Mouse (Mus musculus): ENCODE results near the gene Spink2. TPM values are rescaled to one million over a fixed set of nuclear protein-coding genes. Genes with fewer than 3 reads are reported as not detected.

Gene Spink2
- total RNA-seq, 2 experiments from 2014 or later = not detected

DNA sequence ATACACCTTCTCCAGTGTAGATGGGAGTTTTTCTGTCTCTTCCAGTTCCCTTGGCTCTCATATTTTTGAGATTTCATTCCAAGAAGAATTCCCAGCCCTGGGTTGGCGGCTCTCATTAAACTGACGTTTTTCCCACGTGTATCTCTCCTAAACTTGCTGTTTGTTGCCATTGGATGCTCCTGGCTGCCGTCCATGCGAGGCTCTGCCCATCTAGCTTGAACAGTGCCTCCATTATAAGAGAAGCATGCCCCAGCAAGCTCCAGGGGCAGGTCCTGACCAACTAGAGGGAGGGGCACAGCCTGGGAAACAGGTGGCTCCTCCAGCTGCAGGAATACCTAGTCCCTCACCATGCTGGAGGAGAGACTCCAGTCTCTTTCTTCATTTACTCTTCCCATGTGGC, 54.3 kb downstream of the Spink2 start:
- intact Hi-C loops (cut with DNase I) = loop anchor here (5.0 kb wide), 1 partner anchor 35 kb away; no protein-coding TSS in a partner anchor
- no peak for DNase-seq

DNA sequence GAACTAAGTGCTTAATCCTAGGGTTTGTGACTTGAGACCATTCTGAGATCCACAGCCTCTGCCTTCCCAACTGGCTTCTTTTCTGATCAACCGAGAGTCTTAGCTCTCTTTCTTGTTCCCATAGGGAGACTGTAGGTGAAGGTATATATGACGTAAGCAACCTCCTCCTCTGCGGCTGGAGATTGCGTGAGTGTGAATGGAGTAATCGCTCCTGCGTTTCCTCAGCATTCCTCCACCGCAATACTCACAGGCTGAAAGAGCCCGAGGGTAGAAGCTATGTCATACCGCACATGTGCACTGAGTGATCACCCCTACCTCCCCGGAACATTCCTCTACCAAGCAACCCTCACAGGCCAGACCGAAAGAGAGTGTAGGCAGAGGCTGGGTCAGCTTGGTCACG, 55.7 kb downstream of the Spink2 start:
- no peak for DNase-seq
- intact Hi-C loops (cut with DNase I) = loop anchor here (5.0 kb wide), 1 partner anchor 33 kb away; no protein-coding TSS in a partner anchor

Other genes starting within 250 kb of the Spink2 start
- gene Srp72, start 236.8 kb downstream of the Spink2 start, total RNA-seq (2021) = 10 to 100 TPM; 51.1 to 60.5 TPM
- gene Arl9, start 207.4 kb downstream of the Spink2 start, total RNA-seq (2021) = not detected
- gene Thegl, start 195.4 kb downstream of the Spink2 start, total RNA-seq (2021) = not detected
- 1 to 10 TPM; 3.1 to 3.6 TPM for gene Hopx, start 96.3 kb downstream of the Spink2 start, total RNA-seq (2021)
- gene Rest, start 54.0 kb upstream of the Spink2 start, total RNA-seq (2021) = 1 to 10 TPM; 7.1 to 8.4 TPM
- 10 to 100 TPM; 15.1 to 17.9 TPM for gene Noa1, start 98.6 kb upstream of the Spink2 start, total RNA-seq (2021)
- 10 to 100 TPM; 20.7 to 24.2 TPM for gene Polr2b, start 98.7 kb upstream of the Spink2 start, total RNA-seq (2021)
- 100 to 1,000 TPM in 1 of 2 experiments, 10 to 100 TPM in 1; 90.8 to 112 TPM for gene Igfbp7, start 196.6 kb upstream of the Spink2 start, total RNA-seq (2021)